Mouse (Mus musculus): ENCODE measurements at regions not wholly inside any gene's neighbourhood (a gene's known extent, or its start where the extent isn't known, plus 50 kb on each side); places are given as distances from the start of the nearest gene placed in this dataset.

- Histone ChIP-seq H3K36me3 (replicated peaks; ENCODE audit: control insufficient read depth, insufficient read depth, low read depth) (no peaks in the 10 kb centered on the region), H3K4me2 (ENCODE audit: low read depth) (no peak overlapping the region), H3K27me3 (ENCODE audit: control insufficient read depth, insufficient read depth, low read length) (no peaks in the 10 kb centered on the region), H3K4me3 (ENCODE audit: insufficient read depth in 1 of 2, low read depth in 2 of 2, low read length in 2 of 2) (no peak overlapping the region), H3K27ac (no peak overlapping the region), H3K9ac (replicated peaks) (no peak overlapping the region), H3K9me3 (ENCODE audit: control insufficient read depth, low read length) (no peaks in the 10 kb centered on the region), H3K4me1 (replicated peaks; ENCODE audit: control insufficient read depth in 2 of 2, insufficient read depth in 2 of 2, low read length in 1 of 2) (no peaks in the 10 kb centered on the region)
- DNase-seq (ENCODE audit: low read depth in 3 of 3, low spot score in 3 of 3) (no peak), ATAC-seq (ENCODE audit: insufficient read depth) (no peak)
- 26% methylated on average over 1 of the region's 1 CpGs for WGBS (ENCODE audit: insufficient replicate concordance)
- TF ChIP-seq EP300 (IDR thresholded peaks at IDR 0.05; ENCODE audit: low read depth) (no peak), CTCF (IDR thresholded peaks at IDR 0.05; ENCODE audit: low read depth) (no peak)
Observed at GRCm38 (mm10) chr2:57807911-57808310, 189.8 kb upstream of the Galnt5 start.

DNA sequence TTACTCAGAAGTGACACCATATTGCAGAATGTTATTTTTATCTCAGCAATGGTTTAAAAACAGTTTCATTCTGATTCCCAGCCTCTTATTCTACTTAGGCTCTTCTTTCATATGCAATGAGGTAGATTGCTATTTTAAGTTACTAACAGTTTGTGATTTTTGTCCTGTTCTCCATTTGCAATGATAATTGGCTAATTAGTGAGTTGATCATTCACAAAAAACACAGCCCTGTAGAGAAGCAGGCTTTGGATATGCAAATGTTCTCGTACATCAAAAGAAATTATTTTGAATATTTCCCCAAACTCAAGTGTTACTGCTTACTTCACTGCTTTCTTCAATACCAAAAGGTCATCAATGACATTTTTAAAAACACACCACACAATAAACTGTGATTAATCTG is 184.7 kb upstream of the Galnt5 start:
- ATAC-seq (ENCODE audit: insufficient read depth) (no peak), DNase-seq (ENCODE audit: low read depth in 3 of 3, low spot score in 3 of 3) (no peak)
- Histone ChIP-seq H3K4me2 (ENCODE audit: low read depth) (no peak overlapping the region), H3K36me3 (replicated peaks; ENCODE audit: control insufficient read depth, insufficient read depth, low read depth) (no peaks in the 10 kb centered on the region), H3K9ac (replicated peaks) (no peak overlapping the region), H3K9me3 (ENCODE audit: control insufficient read depth, low read length) (no peaks in the 10 kb centered on the region), H3K4me1 (replicated peaks; ENCODE audit: control insufficient read depth in 2 of 2, insufficient read depth in 2 of 2, low read length in 1 of 2) (no peaks in the 10 kb centered on the region), H3K27me3 (ENCODE audit: control insufficient read depth, insufficient read depth, low read length) (no peaks in the 10 kb centered on the region), H3K4me3 (ENCODE audit: insufficient read depth in 1 of 2, low read depth in 2 of 2, low read length in 2 of 2) (no peak overlapping the region), H3K27ac (no peak overlapping the region)
- TF ChIP-seq EP300 (IDR thresholded peaks at IDR 0.05; ENCODE audit: low read depth): no peak
- no peak for TF ChIP-seq CTCF (IDR thresholded peaks at IDR 0.05; ENCODE audit: low read depth)
- 55% methylated on average over 1 of the region's 1 CpGs for WGBS (ENCODE audit: insufficient replicate concordance)

GRCm38 (mm10) chr2:57820343-57820742 is 177.3 kb upstream of the Galnt5 start:
- Histone ChIP-seq H3K9me3 (ENCODE audit: control insufficient read depth, low read length) (no peaks in the 10 kb centered on the region), H3K27ac (no peak overlapping the region), H3K36me3 (replicated peaks; ENCODE audit: control insufficient read depth, insufficient read depth, low read depth) (no peaks in the 10 kb centered on the region), H3K9ac (replicated peaks) (no peak overlapping the region), H3K4me2 (ENCODE audit: low read depth) (no peak overlapping the region), H3K27me3 (ENCODE audit: control insufficient read depth, insufficient read depth, low read length) (no peaks in the 10 kb centered on the region), H3K4me1 (replicated peaks; ENCODE audit: control insufficient read depth in 2 of 2, insufficient read depth in 2 of 2, low read length in 1 of 2) (no peaks in the 10 kb centered on the region), H3K4me3 (ENCODE audit: insufficient read depth in 1 of 2, low read depth in 2 of 2, low read length in 2 of 2) (no peak overlapping the region)
- ATAC-seq (ENCODE audit: insufficient read depth): no peak
- DNase-seq (ENCODE audit: low read depth in 3 of 3, low spot score in 3 of 3): no peak
- WGBS (ENCODE audit: insufficient replicate concordance): 55% methylated on average over 2 of the region's 2 CpGs
- TF ChIP-seq EP300 (IDR thresholded peaks at IDR 0.05; ENCODE audit: low read depth): no peak
- no peak for TF ChIP-seq CTCF (IDR thresholded peaks at IDR 0.05; ENCODE audit: low read depth)

DNA sequence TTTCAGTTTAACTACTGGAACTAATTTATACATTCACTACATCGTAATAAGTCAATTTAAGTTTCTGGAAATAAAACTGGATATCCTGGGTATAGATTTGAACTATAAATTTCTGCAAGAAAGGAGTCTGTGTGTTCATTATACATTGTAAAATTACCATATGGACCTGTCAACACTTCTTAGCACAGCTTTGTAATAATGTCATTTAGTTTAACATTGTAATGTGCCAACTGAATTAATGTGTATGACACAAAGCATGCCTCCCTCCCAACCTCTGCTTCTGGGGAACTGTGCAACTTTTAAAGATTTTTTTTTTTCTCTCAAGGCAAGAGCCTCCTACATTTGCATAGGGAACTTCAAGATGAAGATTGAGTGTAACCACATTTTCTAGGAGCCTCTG is 176.8 kb upstream of the Galnt5 start:
- DNase-seq (ENCODE audit: low read depth in 3 of 3, low spot score in 3 of 3): no peak
- no peak for ATAC-seq (ENCODE audit: insufficient read depth)
- no peak overlapping the region for H3K9ac ChIP-seq (replicated peaks)
- no peaks in the 10 kb centered on the region for H3K27me3 ChIP-seq (ENCODE audit: control insufficient read depth, insufficient read depth, low read length)
- no peak overlapping the region for H3K4me3 ChIP-seq (ENCODE audit: insufficient read depth in 1 of 2, low read depth in 2 of 2, low read length in 2 of 2)
- no peaks in the 10 kb centered on the region for H3K9me3 ChIP-seq (ENCODE audit: control insufficient read depth, low read length)
- 72% methylated on average over 1 of the region's 1 CpGs for WGBS (ENCODE audit: insufficient replicate concordance)
- no peak overlapping the region for H3K27ac ChIP-seq
- TF ChIP-seq CTCF (IDR thresholded peaks at IDR 0.05; ENCODE audit: low read depth): no peak
- no peak for TF ChIP-seq EP300 (IDR thresholded peaks at IDR 0.05; ENCODE audit: low read depth)
- H3K36me3 ChIP-seq (replicated peaks; ENCODE audit: control insufficient read depth, insufficient read depth, low read depth): no peaks in the 10 kb centered on the region
- no peak overlapping the region for H3K4me2 ChIP-seq (ENCODE audit: low read depth)
- no peaks in the 10 kb centered on the region for H3K4me1 ChIP-seq (replicated peaks; ENCODE audit: control insufficient read depth in 2 of 2, insufficient read depth in 2 of 2, low read length in 1 of 2)

- TF ChIP-seq CTCF (IDR thresholded peaks at IDR 0.05; ENCODE audit: low read depth): no peak
- TF ChIP-seq EP300 (IDR thresholded peaks at IDR 0.05; ENCODE audit: low read depth): no peak
- Histone ChIP-seq H3K27ac (no peak overlapping the region), H3K36me3 (replicated peaks; ENCODE audit: control insufficient read depth, insufficient read depth, low read depth) (no peaks in the 10 kb centered on the region), H3K9ac (replicated peaks) (no peak overlapping the region), H3K9me3 (ENCODE audit: control insufficient read depth, low read length) (no peaks in the 10 kb centered on the region), H3K27me3 (ENCODE audit: control insufficient read depth, insufficient read depth, low read length) (no peaks in the 10 kb centered on the region), H3K4me2 (ENCODE audit: low read depth) (no peak overlapping the region), H3K4me3 (ENCODE audit: insufficient read depth in 1 of 2, low read depth in 2 of 2, low read length in 2 of 2) (no peak overlapping the region), H3K4me1 (replicated peaks; ENCODE audit: control insufficient read depth in 2 of 2, insufficient read depth in 2 of 2, low read length in 1 of 2) (no peaks in the 10 kb centered on the region)
- WGBS (ENCODE audit: insufficient replicate concordance): 46% methylated on average over 2 of the region's 2 CpGs
- DNase-seq (ENCODE audit: low read depth in 3 of 3, low spot score in 3 of 3) (no peak), ATAC-seq (ENCODE audit: insufficient read depth) (no peak)
Observed at GRCm38 (mm10) chr2:57828284-57828683, 169.4 kb upstream of the Galnt5 start.
